Mouse (Mus musculus): ENCODE data around the gene Txnrd1.

- TF ChIP-seq CTCF (conservative IDR thresholded peaks at IDR 0.05; ENCODE audit: low read length) = no peak
- TF ChIP-seq POU5F1 (IDR thresholded peaks at IDR 0.05; ENCODE audit: borderline replicate concordance, low read length) = no peak
Measured at GRCm38 (mm10) chr10:82816441-82816840, 17.3 kb upstream of the Txnrd1 start.
